Mouse (Mus musculus) small intestine, adult 2 months (tissue): ENCODE measurements around the gene Fam207a.

Experiments used
- CTCF ChIP-seq: fragments of 200-500 bp; IDR thresholded peaks from 2 replicates; pipeline ENCODE4 v1.5.1; 2012; ENCODE audit warnings: low read depth, mild to moderate bottlenecking, control low read depth, inconsistent platforms, low read length, moderate library complexity, mixed read lengths; ENCODE audit not compliant: insufficient replicate concordance, insufficient read length; ENCODE audit errors: extremely low read depth
- POLR2A ChIP-seq: fragments of 200-500 bp; IDR thresholded peaks from 2 replicates; pipeline ENCODE4 v1.6.1; 2012; ENCODE audit warnings: low read depth, mild to moderate bottlenecking, control low read depth, inconsistent platforms, low read length, moderate library complexity

GRCm38 (mm10) chr10:77541864-77542666, 26.5 kb upstream of the Fam207a start:
- no peak for TF ChIP-seq CTCF
- no peak for TF ChIP-seq POLR2A
